Comparison of ENCODE assay signal across 31 mouse cellular contexts in the genomic region with DNA sequence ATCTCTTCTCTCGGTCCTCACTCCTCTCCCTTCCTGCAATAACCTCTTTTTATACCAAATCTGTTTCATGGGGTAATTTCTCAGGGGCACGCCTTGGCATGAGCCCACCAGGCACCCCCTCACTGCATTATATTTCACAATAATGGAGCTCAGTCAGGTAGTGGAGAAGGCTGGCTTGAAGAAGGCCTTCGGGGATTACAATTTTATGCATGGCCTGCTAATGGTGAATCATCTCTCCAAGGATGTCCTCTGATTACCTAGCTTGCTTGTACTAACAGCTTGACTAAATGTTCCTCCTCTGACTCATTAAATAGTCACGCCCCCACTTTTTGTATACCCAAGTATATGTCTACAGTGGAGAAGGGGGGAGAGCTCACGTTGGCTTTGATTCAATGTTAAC. TPM values are rescaled to one million over a fixed set of nuclear protein-coding genes. Genes with fewer than 3 reads are reported as not detected.
DNase-seq lines count a peak whose midpoint lies in the region; ATAC-seq lines count a peak whose summit lies in the region.
"Had no signal": no experiment of that assay in that cellular context is flagged by ENCODE, and none has a peak within 500 bp of the region (broad histone marks: within the 10 kb centered on the region; RNA-seq: fewer than 3 reads in every experiment).

No protein-coding gene starts in this region.

- H3K9me3 ChIP-seq in neural tube, embryonic 15.5 days (replicated peaks) = no peaks in the 10 kb centered on the region
- H3K9me3 ChIP-seq in stomach, embryonic 16.5 days (replicated peaks; ENCODE audit: control insufficient read depth, low read length) = no peaks in the 10 kb centered on the region
- H3K9me3 ChIP-seq: heart, embryonic 13.5 days; hindbrain, embryonic 10.5 days; intestine, embryonic 15.5 days; liver, embryonic 12.5 days; midbrain, embryonic 12.5 days had no signal

- H3K27me3 ChIP-seq in neural tube, embryonic 15.5 days (replicated peaks) = no peaks in the 10 kb centered on the region
- no peaks in the 10 kb centered on the region for H3K27me3 ChIP-seq in stomach, embryonic 16.5 days (ENCODE audit: control insufficient read depth, insufficient read depth, low read length)
- H3K27me3 ChIP-seq: CH12.LX; heart, embryonic 13.5 days; intestine, embryonic 15.5 days; midbrain, embryonic 12.5 days had no signal

- H3K4me3 ChIP-seq in neural tube, embryonic 15.5 days (replicated peaks) = no peak overlapping the region
- H3K4me3 ChIP-seq in stomach, embryonic 16.5 days (replicated peaks; ENCODE audit: low read length) = no peak overlapping the region
- H3K4me3 ChIP-seq: gastrocnemius, adult 2 months; heart, embryonic 13.5 days; hindbrain, embryonic 10.5 days; intestine, embryonic 15.5 days; liver, embryonic 12.5 days; midbrain, embryonic 12.5 days had no signal

- no peak overlapping the region for H3K9ac ChIP-seq in neural tube, embryonic 15.5 days (replicated peaks)
- no peak overlapping the region for H3K9ac ChIP-seq in stomach, embryonic 16.5 days (ENCODE audit: low read length)
- H3K9ac ChIP-seq: heart, embryonic 13.5 days; intestine, embryonic 15.5 days; liver, embryonic 12.5 days; liver, postnatal 0 days; midbrain, embryonic 12.5 days had no signal

- 72% methylated on average over 5 of the region's 5 CpGs for WGBS in neural tube, embryonic 15.5 days
- WGBS in stomach, embryonic 16.5 days = 63% methylated on average over 5 of the region's 5 CpGs

- H3K36me3 ChIP-seq in neural tube, embryonic 15.5 days = no peaks in the 10 kb centered on the region
- H3K36me3 ChIP-seq in stomach, embryonic 16.5 days (ENCODE audit: control insufficient read depth, insufficient read depth, low read length) = no peaks in the 10 kb centered on the region
- H3K36me3 ChIP-seq: heart, embryonic 13.5 days; hindbrain, embryonic 10.5 days; intestine, embryonic 15.5 days; liver, embryonic 12.5 days; midbrain, embryonic 12.5 days had no signal

- no peak overlapping the region for H3K27ac ChIP-seq in neural tube, embryonic 15.5 days (replicated peaks)
- H3K27ac ChIP-seq in stomach, embryonic 16.5 days (ENCODE audit: low read length) = no peak overlapping the region
- H3K27ac ChIP-seq: gastrocnemius, adult 2 months; heart, embryonic 13.5 days; hindbrain, embryonic 10.5 days; intestine, embryonic 15.5 days; kidney, postnatal 0 days; liver, embryonic 12.5 days; midbrain, embryonic 12.5 days had no signal

- H3K4me2 ChIP-seq in neural tube, embryonic 15.5 days = no peak overlapping the region
- H3K4me2 ChIP-seq in stomach, embryonic 16.5 days (ENCODE audit: low read depth, low read length) = no peak overlapping the region
- H3K4me2 ChIP-seq: heart, embryonic 13.5 days; intestine, embryonic 15.5 days; liver, embryonic 12.5 days; midbrain, embryonic 12.5 days had no signal

- peak; percentile 53 for DNase-seq in adrenal gland, adult 2 months
- DNase-seq in adrenal gland, postnatal 14 days = no peak
- DNase-seq in neural tube, embryonic 10.5 days (ENCODE audit: extremely low spot score, low spot score) = no peak
- DNase-seq in NIH3T3 (ENCODE audit: low read depth) = peak; percentile 78
- no peak for DNase-seq in thymus, postnatal 0 days (ENCODE audit: low spot score)
- no peak for DNase-seq in frontal cortex, postnatal 25 days (ENCODE audit: low spot score in 2 of 2)
- DNase-seq: adrenal gland, postnatal 10 days; cerebellum, adult 18-20 months; cerebellum, postnatal 10 days; gastrocnemius, adult 2 months; gastrocnemius, postnatal 36 days; heart, postnatal 14 days; kidney, adult 2 months; kidney, postnatal 4 days; layer of hippocampus, postnatal 36 days; left cerebral cortex, postnatal 4 days; liver, postnatal 0 days; lung, postnatal 36 days; right cerebral cortex, postnatal 14 days; thymus, postnatal 36 days had no signal

- ATAC-seq in neural tube, embryonic 15.5 days (ENCODE audit: low FRiP score) = 0 out of 2 replicates have a peak, but pooled peaks have one; percentile 5
- ATAC-seq in stomach, embryonic 16.5 days (ENCODE audit: insufficient read depth, low FRiP score) = peak; percentile 41; the same call in 1 of the 2 replicates
- ATAC-seq: forebrain, embryonic 14.5 days; hindbrain, embryonic 16.5 days; intestine, embryonic 15.5 days; liver, embryonic 12.5 days; liver, postnatal 0 days had no signal

- H3K4me1 ChIP-seq in neural tube, embryonic 15.5 days = no peaks in the 10 kb centered on the region
- peaks cover 8% of the 10 kb centered on the region; the same call in 1 of the 2 replicates for H3K4me1 ChIP-seq in stomach, embryonic 16.5 days (ENCODE audit: control insufficient read depth, insufficient read depth, low read length)
- H3K4me1 ChIP-seq: intestine, embryonic 15.5 days; liver, embryonic 12.5 days; midbrain, embryonic 12.5 days had no signal

RNA-seq across cellular contexts. Expression of a gene that starts 48.3 kb away (rescaled TPM):
- total RNA-seq in adrenal gland, adult 2 months (2021) = 100 to 1,000 TPM in 1 of 2 experiments, 10 to 100 TPM in 1; 75.1 to 135 TPM
- 153 and 231 TPM in 2 replicates for polyA plus RNA-seq in adrenal gland, adult 2 months (2012; rRNA removed)
- total RNA-seq in adrenal gland, postnatal 14 days (2021) = 71.6 and 89.0 TPM in 2 replicates
- polyA plus RNA-seq in neural tube, embryonic 15.5 days (2015; fragmentation: Nextera tagmentation; extraction: Ambion mirVana) = 11.7 and 24.1 TPM in 2 replicates
- polyA plus RNA-seq in stomach, embryonic 16.5 days (2015; fragmentation: Nextera tagmentation; extraction: Ambion mirVana) = 4.8 and 5.2 TPM in 2 replicates
- 11.5 and 14.5 TPM in 2 replicates for polyA plus RNA-seq in thymus, postnatal 0 days (2015; fragmentation: Nextera tagmentation; extraction: Ambion mirVana)

Comparison
In these comparisons a context has a peak if more than half of its experiments do, and no peak if none do; other contexts are left out.
1. DNase-seq: peak in adrenal gland, adult 2 months (single experiment) and NIH3T3 (single experiment); none in adrenal gland, postnatal 14 days (single experiment), neural tube, embryonic 10.5 days (single experiment), thymus, postnatal 0 days (single experiment) and frontal cortex, postnatal 25 days (0 of 2).